Mouse (Mus musculus): ENCODE measurements around the gene Cisd3. TPM values are rescaled to one million over a fixed set of nuclear protein-coding genes. Genes with fewer than 3 reads are reported as not detected.

Cisd3 gene
- total RNA-seq, 2 experiments from 2014 or later = 36.7 to 38.9 TPM

DNA sequence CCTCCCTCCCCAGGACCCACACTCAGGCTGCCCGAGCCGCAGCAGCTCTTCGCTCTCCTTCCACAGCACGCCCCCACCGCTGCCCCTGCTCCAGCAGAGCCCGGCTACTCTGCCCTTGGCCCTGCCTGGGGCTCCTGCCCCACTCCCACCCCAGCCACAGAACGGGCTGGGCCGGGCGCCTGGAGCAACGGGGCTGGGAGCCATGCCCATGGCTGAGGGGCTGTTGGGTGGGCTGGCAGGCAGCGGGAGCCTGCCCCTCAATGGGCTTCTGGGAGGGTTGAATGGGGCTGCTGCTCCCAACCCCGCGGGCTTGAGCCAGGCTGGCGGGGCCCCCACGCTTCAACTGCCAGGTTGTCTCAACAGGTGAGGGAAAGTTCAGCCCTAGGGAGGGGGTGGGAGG is 7.3 kb upstream of the Cisd3 start:
- no peak for DNase-seq (ENCODE audit: low spot score in 2 of 2)
- intact Hi-C loops (cut with DNase I) = no loop called here

DNA sequence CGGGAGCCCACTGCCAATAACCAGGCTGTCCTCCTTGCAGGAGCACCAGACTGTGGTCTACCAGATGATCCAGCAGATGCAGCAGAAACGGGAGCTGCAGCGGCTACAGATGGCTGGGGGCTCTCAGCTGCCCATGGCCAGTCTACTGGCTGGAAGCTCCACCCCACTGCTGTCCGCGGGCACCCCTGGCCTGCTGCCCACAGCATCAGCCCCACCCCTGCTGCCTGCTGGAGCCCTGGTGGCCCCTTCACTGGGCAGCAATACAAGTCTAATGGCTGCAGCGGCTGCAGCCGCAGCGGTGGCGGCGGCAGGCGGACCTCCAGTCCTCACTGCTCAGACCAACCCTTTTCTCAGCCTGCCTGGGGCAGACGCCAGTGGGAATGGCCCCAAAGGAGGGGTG is 5.2 kb upstream of the Cisd3 start:
- intact Hi-C loops (cut with DNase I) = no loop called here
- peak in 1 of 2 experiments; percentile 27 for DNase-seq (ENCODE audit: low spot score in 2 of 2)

DNA sequence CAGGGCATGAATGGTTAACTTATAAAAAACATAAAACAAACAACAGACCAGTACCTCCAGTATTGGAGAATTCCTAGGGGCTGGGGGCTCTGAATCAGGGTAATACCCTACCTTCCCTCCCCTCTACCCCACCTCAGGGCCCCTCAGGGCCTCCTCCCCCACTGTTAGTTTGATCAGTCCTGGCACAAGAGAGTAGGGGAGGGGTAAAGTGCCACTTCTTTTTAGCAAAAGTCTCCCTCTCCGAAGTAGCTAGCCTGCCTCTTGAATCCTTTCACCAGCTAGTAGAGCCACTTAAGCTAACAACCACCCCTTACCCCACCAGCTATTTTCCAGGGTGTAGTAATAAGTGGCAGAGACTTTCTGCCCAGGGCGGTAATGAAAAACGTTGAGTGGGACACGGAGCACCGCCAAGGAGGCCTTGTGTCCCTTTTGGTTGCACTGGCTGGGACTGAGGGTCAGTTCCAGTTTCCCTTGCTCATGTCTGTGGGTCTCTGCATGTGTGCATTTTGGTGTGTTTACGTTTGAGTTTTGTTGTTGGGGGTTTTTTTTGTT is 3.0 kb upstream of the Cisd3 start:
- DNase-seq (ENCODE audit: low spot score in 2 of 2) = no peak
- intact Hi-C loops (cut with DNase I) = no loop called here

DNA sequence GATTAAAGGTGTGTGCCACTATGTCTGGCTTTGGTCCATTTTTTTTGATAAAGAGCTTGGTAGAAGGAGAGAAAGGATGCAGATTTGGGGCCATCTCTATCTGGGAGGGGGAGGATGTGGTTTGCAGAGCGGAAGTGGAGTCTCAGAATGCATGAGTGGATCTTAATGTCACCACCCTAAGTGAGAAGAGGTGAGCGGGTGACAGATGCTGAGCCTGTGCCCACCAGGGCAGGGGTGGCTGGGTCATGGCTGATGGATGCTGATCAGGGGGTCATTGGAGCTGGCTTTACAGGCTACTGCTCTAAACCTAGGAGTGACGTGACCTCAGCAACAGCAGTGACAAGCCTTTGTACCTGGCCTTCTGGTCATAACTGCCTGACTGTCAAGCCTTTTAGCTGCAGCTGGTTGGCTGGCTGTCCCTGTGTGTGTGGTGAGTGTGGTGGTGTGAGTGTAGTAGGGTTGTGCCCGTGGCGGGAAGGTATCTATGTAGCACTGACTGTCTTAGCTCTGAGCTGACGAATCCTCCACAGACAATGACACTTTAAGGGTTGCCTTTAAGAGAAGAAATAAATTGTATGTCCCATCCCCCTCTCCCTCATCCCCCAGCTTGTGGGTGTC is 1.5 kb upstream of the Cisd3 start:
- DNase-seq (ENCODE audit: low spot score in 2 of 2) = peak in 1 of 2 experiments; percentile 28
- intact Hi-C loops (cut with DNase I) = no loop called here

DNA sequence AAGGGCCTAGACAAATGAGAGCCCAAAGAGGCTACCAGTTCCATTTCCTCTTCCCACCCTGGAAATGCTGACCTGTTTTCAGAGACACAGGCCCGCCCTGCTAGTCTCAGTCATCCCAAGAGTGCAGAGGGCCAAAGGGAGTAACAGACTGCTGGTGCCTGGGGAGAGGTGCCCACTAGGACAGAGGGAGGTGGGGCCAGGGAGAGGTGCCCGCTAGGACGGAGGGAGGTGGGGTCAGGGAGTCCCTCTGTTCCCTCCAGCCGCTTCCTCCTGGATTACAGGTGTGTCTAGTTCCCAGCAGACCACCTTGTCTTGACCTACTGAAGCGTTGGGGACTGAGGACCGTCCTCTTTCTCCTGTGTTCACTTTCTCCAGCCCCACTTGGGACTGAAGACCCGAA is 860 bp upstream of the Cisd3 start:
- intact Hi-C loops (cut with DNase I) = loop anchor here (5.0 kb wide), 1 partner anchor 42 kb away; no protein-coding TSS in a partner anchor
- DNase-seq (ENCODE audit: low spot score in 2 of 2) = no peak

DNA sequence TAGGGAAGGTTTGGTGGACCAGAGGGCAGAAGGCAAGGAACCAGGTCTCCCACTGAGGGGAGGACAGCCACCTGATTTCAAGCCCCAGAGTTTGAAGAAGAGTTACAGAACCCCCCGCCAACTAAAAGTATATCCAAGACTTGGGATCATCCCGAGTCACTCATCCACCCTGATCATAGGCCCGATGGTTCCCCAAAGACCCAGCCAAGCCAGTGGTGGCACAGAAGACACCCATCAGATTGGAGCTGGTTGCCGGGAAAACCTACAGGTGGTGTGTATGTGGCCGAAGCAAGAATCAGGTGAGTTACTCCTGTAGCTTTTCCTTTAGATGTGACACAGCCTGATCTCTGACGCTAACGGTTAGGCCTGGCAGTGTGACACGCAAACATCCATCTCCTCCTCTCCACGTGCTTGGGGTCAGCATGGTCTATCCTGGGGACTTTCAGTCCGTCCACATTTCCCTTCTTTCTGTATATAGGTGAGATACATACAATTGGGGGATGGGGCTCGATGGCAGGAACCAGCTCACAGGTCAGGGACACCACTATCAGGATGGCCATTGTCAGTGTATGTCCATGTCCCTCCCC is 789 bp downstream of the Cisd3 start:
- intact Hi-C loops (cut with DNase I) = loop anchor here (5.0 kb wide), 1 partner anchor 44 kb away; no protein-coding TSS in a partner anchor
- DNase-seq (ENCODE audit: low spot score in 2 of 2) = no peak

DNA sequence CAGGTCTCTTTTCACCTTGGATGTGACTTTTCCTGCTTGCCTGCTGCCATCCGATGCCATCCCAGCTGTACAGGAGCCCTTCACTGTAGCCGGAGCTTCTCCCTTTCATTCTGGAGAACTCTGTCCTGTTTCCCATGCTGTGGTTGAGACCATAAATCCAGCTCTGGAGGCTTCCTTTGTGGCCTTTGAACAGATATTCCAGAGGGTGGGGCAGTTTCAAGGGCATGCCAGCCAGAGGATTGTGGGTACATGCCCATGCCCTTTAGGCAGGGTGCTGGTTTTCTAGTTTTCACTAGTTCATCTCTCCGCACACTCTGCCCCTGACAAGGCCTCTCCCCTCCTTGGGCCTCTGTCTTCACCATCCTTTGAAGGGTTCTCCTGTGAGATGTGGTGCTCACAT is 1.4 kb downstream of the Cisd3 start:
- no peak for DNase-seq (ENCODE audit: low spot score in 2 of 2)
- intact Hi-C loops (cut with DNase I) = loop anchor here (5.0 kb wide), 1 partner anchor 45 kb away; no protein-coding TSS in a partner anchor

DNA sequence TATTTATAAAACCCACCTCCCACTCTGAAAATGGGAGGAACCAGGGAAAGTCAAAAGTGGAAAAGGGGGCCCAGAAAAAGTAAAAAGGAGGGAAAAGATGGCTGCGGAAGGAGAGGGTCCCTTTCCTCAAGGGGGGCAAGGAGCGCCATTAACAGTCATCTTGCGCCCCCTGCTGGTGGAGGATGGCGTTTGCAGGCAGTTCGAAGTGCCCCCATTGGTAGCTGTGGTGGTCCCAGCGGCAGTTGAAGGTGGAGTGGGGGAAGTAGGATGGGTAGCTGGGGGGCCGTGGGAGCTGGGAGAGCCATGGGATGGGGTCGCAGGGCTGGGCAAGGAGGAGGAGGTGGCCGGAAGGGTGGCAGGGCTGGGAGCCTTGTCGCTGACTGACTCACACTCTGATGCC is 4.2 kb downstream of the Cisd3 start:
- DNase-seq (ENCODE audit: low spot score in 2 of 2) = peak in 1 of 2 experiments; percentile 69
- intact Hi-C loops (cut with DNase I) = loop anchor here (5.0 kb wide), 2 partner anchors 48 to 58 kb away; no protein-coding TSS in a partner anchor

DNA sequence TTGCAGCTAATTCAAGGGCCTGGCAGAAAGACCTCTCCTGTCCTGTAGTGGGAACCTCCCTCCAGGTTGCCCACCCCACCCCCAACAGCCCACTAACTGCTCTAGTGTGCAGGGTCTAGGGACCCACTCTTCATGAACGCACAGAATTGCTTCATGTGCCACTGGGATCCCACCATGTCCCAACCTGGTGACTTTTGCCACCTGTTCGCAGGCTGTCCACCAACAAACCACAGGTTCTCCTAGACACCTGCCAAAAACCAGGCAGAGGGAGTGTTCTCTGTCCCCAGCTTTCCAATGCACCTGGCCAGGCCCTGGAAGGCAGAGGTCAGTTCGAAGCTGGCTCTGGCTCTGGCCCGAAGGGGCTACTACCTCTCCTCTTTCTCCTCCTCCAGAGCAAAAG is 8.8 kb downstream of the Cisd3 start:
- intact Hi-C loops (cut with DNase I) = loop anchor here (5.0 kb wide), 1 partner anchor 62 kb away; no protein-coding TSS in a partner anchor
- DNase-seq (ENCODE audit: low spot score in 2 of 2) = no peak

DNA sequence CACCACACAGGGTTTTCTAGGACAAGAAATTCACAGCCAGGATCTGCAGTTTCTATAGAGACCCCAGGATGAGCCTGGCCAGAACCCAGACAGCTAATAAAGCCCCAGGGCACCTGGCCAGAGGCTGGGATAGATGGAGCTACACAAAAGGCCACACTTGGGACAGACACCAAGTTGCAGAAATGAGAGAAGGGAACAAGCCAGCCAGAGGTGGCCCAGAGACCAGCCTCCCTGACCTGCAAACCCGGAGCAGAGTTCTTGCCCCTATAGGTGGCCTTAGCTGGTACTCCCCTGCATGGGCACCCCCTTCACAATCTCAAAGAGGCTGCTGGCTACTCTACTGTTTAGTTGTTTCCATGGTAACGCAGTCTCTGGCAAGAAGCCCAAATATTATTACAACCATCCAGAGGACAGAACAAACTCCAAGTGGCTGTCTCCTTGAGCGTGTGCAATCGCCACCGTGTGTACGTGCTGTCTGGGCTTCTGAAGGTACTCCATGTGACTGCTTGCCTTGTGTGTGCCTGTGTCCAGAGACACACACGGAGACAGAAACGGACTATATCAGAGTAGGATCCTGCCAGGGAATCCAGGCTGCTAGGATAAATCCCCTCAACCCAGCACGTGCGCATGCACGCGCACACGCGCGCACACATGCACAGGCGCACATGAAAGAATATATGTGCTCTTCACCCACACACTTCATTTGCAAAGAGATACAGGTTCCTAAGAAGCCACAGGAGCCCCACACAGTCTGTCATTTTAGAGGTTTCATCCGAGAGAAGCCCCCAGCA is 9.5 kb downstream of the Cisd3 start:
- DNase-seq (ENCODE audit: low spot score in 2 of 2) = peak; percentile 75 to 93
- intact Hi-C loops (cut with DNase I) = loop anchor here (5.0 kb wide), 1 partner anchor 63 kb away; no protein-coding TSS in a partner anchor

DNA sequence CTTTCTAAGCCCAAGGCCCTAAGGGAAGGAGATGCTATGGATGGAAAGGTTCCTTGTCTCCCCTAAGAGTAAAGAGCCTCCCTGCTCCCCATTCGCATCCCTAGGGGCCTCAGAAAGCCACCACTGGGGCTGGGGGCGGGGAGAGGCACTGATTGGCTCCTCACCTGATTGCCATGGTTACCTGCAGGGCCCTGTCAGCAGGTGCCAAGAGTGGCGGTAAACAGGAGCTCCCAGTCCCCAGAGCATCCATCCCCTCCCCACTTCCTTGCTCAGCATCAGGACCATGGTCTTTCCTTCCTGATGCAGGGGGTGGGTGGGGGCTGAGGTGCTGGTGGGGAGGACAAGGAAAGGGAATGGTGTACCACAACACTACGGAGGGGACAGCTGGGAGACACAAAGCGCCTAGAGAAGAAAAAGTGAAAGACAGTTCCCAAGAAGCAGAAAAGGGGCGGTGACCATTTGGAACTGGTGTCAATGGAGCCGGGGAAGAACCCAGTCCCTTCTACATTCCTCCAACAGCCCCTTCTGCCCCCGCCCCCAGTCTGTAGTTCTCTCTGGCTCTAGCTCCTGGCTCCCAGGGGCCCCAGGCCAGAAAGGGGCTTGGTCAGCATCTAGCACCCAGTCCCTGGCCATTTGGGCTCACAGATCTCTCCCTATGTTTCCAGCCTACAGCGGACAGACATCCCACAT is 10.2 kb downstream of the Cisd3 start:
- intact Hi-C loops (cut with DNase I) = no loop called here
- DNase-seq (ENCODE audit: low spot score in 2 of 2) = peak in 1 of 2 experiments; percentile 80

DNA sequence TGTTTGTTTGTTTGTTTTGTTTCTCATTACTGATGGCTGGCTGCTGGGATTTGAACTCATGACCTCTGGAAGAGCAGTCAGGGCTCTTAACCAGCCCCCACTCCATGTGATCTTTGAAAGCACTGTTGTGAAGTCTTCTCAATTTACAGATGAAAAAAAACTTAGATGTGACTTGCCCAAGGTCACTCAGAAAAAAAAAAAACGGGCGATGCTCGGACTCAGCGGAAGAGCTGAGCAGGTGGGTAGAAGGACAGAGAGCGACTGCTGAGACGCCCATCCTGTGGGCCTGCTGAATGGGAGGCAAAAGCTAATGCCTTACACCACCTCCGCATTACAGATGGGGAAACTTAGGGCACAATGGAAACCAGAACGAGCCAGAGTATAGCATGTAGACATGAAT is 11.0 kb downstream of the Cisd3 start:
- no peak for DNase-seq (ENCODE audit: low spot score in 2 of 2)
- intact Hi-C loops (cut with DNase I) = no loop called here

DNA sequence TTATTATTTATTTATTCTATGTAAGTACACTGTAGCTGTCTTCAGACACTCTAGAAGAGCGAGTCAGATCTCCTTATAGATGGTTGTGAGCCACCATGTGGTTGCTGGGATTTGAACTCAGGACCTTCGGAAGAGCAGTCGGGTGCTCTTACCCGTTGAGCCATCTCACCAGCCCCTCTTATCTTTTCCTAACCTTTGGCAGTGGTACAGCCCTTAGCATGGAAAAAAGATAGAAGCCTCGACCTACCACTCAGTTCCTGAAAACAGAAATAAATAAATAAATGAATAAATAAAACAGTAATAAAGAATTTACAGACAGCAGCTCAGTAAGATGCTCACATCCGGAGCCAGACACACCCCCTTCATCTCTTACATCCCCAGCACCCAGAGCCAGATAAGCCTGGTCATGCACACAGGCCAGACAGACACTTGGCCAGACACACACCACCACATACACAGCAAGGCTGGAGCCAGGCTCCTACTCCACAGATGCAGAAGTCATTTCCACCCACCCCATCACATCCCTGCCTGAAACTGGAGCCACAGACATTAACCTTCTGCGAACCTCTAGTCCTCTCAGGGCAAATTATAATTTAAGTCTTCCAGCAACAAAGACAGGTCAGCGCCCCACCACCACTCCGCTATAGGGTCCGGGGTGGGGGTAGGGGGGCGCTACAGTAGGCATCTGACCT is 11.7 kb downstream of the Cisd3 start:
- intact Hi-C loops (cut with DNase I) = no loop called here
- DNase-seq (ENCODE audit: low spot score in 2 of 2) = no peak

DNA sequence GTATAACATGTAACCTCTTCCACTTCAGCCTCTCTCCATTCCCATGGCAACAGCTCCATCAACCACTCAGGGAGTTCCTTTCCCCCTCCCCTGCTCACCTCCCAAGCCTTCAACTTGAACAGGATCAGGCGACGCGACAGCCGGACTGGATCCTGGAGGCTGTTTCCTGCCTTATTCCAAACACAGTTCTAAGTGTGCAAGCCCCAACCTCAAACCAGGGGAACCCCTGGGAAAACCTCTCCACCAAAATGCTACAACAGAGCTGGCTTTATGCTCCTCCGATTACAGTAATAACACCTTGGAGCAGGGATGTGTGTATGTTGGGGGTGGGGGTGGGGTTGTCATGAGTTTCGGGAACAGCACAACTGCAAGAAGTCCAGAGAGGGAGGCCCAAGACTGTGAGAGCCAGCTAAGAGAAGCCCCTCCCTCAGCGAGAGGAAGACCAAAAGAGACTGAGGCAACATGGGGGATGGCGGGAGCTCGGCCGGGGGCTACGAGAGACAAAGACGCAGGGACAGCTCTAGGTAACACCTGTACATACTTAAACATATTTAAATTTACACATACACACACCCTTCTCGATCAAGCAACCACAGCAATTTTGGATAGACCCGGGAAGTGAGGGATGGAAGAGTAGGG is 12.4 kb downstream of the Cisd3 start:
- intact Hi-C loops (cut with DNase I) = loop anchor here (2.0 kb wide), 1 partner anchor 37 kb away; no protein-coding TSS in a partner anchor
- no peak for DNase-seq (ENCODE audit: low spot score in 2 of 2)

DNA sequence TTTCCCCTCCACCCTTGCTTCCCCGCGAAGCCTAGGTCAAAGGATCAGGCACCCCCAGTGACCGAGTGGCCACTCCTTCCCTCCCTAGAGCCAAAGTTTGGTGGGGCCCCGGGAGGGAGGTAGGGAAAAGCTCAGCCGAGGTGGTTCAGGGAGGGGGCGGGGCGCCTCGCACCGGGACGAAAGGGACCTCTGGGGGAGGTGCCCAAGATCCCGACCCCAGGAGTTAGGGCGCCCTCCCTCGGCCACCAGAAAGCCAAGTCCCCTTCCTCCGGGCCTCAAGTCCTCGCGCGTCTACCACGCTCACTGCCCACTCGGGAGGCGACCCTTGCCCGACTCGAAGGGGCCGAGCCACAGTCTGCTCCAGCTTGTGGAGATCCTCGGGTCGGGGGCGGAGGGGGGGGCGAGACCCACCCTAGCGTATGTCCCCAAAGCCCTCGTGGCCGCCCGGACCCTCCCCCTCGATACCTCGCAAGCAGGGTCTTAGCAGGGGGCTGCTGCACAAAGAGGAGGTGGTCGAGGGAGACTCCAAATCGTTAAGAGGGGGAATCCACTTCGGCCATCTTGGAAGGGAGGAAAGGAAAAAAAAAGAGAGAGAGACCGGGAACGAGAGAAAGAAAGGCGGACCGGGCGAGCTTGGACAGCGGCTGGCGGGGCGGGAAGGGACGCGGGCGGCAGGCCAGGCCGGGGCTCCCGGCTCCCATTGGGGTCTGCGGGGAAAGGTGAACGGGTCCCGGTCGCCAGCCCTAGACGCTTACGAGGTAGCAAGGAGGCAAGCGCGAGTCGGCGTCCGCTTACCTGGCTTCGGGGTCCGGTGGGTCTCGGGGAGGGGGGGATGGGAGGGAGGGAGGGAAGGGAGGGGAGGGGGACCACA is 13.3 kb downstream of the Cisd3 start:
- peak; percentile 49 to 58 for DNase-seq (ENCODE audit: low spot score in 2 of 2)
- intact Hi-C loops (cut with DNase I) = loop anchor here (2.0 kb wide), 1 partner anchor 38 kb away; no protein-coding TSS in a partner anchor

DNA sequence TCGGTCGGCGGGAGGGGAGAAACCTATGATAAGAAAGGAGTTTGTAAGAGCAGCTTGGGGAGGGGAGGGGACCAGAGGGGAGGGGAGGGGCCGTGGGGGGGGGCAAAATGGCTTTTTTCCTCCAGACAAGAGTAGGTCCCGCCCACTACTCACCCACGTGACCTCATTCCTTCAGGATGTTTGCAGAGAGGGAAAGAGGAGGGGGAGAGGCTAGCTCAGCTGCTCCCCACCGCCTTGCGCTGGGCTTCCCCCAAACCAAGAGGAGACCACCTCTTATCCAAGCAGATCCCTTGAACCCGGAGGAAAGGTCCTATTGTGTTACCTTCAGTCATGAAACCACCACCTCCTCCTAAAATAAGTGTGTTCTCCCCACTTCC is 14.0 kb downstream of the Cisd3 start:
- intact Hi-C loops (cut with DNase I) = loop anchor here (2.0 to 5.0 kb wide), 3 partner anchors 39 to 183 kb away; partner anchors contain the start of genes Fbxo47 and Pip4k2b
- peak; percentile 87 to 92 for DNase-seq (ENCODE audit: low spot score in 2 of 2)

Data from left cerebral cortex, postnatal 14 days (tissue).